Mouse (Mus musculus) E14TG2a.4 (cell line): ENCODE measurements around the gene Tmem131l.

Source experiments
- CTCF ChIP-seq: conservative IDR thresholded peaks from 2 replicates; pipeline ENCODE4 v1.5.1; 2014; ENCODE audit warnings: low read length
- POU5F1 ChIP-seq: IDR thresholded peaks from 2 replicates; pipeline ENCODE4 v1.6.1; 2014; ENCODE audit warnings: low read length, borderline replicate concordance

- TF ChIP-seq CTCF (no peak), POU5F1 (no peak)
Measured at GRCm38 (mm10) chr3:84004330-84005090, 35.5 kb downstream of the Tmem131l start.
